Mouse (Mus musculus) cortical plate, adult 2 months (tissue): Measurements from ENCODE around the gene Stum. TPM values are rescaled to one million over a fixed set of nuclear protein-coding genes. Genes with fewer than 3 reads are reported as not detected.

Experiments
- H3K27ac ChIP-seq: fragments of 200-500 bp; 2 replicates; pipeline ENCODE4 v1.5.1; 2012; ENCODE audit warnings: low read length, control low read depth, inconsistent platforms; ENCODE audit not compliant: insufficient read depth
- H3K4me1 ChIP-seq: fragments of 200-500 bp; 2 replicates; pipeline ENCODE4 v1.6.1; 2011; ENCODE audit warnings: low read length; ENCODE audit not compliant: control insufficient read depth, insufficient read depth
- H3K4me3 ChIP-seq: fragments of 200-500 bp; 2 replicates; pipeline ENCODE4 v1.5.1; 2011; ENCODE audit warnings: mild to moderate bottlenecking, low read length, control low read depth; ENCODE audit not compliant: insufficient read depth
- CTCF ChIP-seq: fragments of 200-500 bp; IDR thresholded peaks from 2 replicates; pipeline ENCODE4 v1.5.1; 2011; ENCODE audit warnings: mild to moderate bottlenecking, control low read depth, low read length; ENCODE audit not compliant: insufficient read depth; ENCODE audit errors: extremely low read depth
- POLR2A ChIP-seq: fragments of 200-500 bp; IDR thresholded peaks from 2 replicates; pipeline ENCODE4 v1.6.1; 2011; ENCODE audit warnings: mild to moderate bottlenecking, low read length, control low read depth; ENCODE audit not compliant: insufficient read depth; ENCODE audit errors: extremely low read depth
- polyA plus RNA-seq: library from polyadenylated mRNA; depleted of rRNA; stranded (reverse); fragments of >200 nt; gene quantifications from 2 replicates; pipeline ENCODE4 v1.2.3, GENCODE M21; 2012

Gene Stum
- polyA plus RNA-seq, 1 experiment = 93.7 TPM

DNA sequence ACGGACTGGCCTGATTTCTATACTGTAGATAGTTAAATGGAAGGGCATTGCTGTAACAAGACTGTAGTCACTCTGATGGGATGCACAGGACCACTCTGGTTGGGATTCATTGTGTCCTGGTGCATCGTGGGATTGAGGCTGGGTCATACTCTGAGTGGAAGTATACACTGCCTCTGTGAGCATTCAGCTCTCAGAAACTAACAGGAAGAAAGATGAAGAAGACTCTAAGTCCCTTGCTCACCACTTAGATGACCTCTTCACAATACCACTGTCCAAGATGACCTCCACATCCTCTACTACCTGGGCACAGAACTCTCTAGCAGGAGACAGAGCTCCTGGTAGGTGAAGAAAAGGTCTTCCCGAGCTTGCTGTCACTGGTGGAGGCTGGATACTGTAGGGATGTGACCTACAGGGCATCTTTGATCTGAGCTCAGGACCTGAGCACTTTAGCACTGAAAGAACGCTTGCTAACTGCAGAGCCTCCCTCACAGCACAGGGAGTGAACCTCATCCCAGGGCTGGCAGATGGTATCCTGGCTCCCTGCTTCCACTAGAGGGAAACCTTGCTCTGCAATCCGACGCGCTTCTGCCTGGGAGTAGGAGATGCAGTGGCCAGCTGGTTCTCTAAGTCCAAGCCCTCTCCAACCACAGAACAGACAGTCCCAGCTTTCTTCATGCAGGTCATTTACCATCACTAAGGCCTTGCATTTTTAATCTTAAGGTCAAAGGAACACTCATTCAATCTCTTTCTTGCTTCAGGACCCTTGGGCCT is 49.3 kb downstream of the Stum start:
- no peak overlapping the region for H3K4me3 ChIP-seq
- H3K4me1 ChIP-seq = no peaks in the 10 kb centered on the region
- no peak overlapping the region for H3K27ac ChIP-seq
- no peak for TF ChIP-seq POLR2A
- TF ChIP-seq CTCF = peak; percentile 97

DNA sequence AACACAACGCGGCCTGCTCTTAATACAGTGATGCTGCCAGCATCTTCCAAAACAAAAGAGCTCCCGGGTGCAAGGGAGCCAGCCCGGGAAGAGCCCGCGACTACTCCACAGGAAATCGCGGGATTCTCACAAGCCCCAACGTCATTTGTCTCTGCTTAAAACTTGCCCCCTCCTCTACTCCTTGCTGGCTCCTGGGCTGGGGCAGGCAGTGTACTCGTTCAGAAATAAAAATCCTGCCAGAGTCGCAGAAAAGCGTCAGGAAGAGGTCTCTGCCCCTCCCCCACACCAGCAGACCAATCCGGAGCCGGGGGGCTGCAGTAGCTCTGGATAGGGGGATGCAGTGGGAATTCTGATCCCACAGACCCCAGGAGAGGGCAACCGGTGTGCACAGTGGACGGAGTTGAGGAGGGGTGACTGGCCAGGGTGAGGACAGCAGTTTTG is 50.2 kb downstream of the Stum start:
- no peak overlapping the region for H3K27ac ChIP-seq
- TF ChIP-seq CTCF (no peak), POLR2A (no peak)
- H3K4me3 ChIP-seq = no peak overlapping the region
- H3K4me1 ChIP-seq = no peaks in the 10 kb centered on the region; the same call in 1 of the 2 replicates

DNA sequence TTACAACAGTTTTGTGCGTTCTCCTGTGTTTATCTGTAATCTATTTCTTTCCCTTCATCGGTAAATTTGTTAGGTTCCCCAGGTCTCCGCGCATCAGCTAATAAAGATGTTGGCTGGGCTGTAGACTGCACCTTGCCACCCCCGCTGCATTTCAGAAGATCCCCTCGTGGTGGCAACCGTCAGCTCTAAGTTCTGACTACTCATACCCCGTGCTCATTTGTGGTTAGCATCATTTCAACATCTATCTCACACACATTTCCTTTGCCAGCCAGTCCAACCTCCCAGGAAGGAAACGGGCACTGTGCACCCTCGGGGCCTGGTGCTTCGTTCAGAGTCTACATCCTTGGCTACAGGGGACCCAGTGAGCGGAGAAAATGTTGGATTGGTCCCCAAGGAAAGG is 51.5 kb downstream of the Stum start:
- Histone ChIP-seq H3K4me1 (no peaks in the 10 kb centered on the region; the same call in 1 of the 2 replicates), H3K27ac (no peak overlapping the region), H3K4me3 (no peak overlapping the region)
- TF ChIP-seq POLR2A (no peak), CTCF (peak; percentile 32; the same call in 1 of the 2 replicates)

DNA sequence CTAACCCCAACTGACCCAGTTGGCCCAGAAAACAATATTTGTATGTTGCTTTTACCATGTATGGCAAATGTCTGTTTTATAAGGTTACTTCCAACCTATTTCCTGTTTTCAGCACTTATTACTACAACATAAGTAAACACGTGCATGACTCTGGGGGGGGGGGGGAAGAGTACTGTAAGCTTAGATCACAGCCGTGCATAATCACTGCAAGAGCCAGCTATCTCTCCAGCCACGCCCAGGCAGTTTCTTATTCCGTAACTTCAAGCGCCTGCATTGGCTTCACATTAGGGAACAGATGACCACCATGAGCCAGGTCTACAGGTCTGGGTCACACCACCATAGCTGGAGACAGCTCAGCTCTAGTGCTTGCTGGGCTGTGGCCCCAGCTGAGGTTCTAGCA is 53.5 kb downstream of the Stum start:
- Histone ChIP-seq H3K27ac (no peak overlapping the region), H3K4me3 (no peak overlapping the region), H3K4me1 (no peaks in the 10 kb centered on the region; the same call in 1 of the 2 replicates)
- TF ChIP-seq CTCF (no peak), POLR2A (no peak)

GRCm38 (mm10) chr1:180428871-180429270 is 54.4 kb downstream of the Stum start:
- TF ChIP-seq POLR2A = no peak
- H3K27ac ChIP-seq = no peak overlapping the region
- H3K4me1 ChIP-seq = no peaks in the 10 kb centered on the region; the same call in 1 of the 2 replicates
- H3K4me3 ChIP-seq = no peak overlapping the region

DNA sequence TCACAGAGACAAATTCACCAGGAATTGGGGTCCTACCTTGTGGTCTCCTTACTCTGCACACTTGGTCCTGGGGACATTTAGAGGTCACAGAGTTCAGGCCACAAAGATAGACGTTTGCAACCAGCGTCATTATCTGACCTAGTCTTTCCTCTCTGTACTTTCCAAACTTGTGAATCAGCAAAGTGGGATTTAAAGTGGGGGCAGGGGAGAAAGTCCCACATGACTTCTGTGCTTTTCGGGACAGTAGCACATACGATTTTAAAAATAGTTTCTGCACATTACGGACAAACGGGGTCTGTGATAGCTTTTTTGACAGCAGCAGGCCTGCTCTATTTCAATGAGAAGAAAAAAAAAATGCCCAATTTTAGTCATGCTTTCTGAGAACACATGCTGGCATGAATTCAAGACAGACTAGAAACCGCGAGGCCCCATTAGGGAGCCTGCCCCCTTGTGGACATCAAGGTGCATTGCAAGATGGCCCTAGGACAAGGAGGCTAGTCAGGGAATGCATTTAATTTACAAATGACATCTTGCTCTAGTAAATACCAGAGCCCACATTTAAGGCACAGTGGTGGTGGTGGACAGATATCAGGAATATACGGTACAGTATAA is 55.1 kb downstream of the Stum start:
- Histone ChIP-seq H3K27ac (no peak overlapping the region), H3K4me1 (no peaks in the 10 kb centered on the region; the same call in 1 of the 2 replicates), H3K4me3 (no peak overlapping the region)
- TF ChIP-seq CTCF (peak; percentile 92), POLR2A (no peak)

DNA sequence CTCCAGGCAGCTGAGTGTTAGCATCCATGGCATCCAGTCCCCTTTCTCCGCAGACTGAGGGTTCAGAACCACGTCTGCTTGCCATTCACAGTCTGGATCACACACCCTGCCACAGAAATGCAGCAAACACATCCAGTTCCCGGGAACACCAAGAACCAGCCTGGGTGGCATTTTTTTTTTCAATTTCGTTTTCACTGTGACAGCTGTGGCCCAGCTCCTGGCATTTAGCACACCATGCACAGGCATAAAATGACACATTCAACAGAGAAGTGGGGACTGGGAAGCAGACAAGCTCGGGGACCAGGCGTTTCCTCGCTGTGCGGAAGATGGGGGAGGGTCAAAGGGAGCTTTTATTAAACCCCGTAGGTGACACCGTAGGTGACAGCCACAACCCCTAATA is 55.6 kb downstream of the Stum start:
- Histone ChIP-seq H3K27ac (no peak overlapping the region), H3K4me1 (no peaks in the 10 kb centered on the region; the same call in 1 of the 2 replicates), H3K4me3 (no peak overlapping the region)
- no peak for TF ChIP-seq CTCF

DNA sequence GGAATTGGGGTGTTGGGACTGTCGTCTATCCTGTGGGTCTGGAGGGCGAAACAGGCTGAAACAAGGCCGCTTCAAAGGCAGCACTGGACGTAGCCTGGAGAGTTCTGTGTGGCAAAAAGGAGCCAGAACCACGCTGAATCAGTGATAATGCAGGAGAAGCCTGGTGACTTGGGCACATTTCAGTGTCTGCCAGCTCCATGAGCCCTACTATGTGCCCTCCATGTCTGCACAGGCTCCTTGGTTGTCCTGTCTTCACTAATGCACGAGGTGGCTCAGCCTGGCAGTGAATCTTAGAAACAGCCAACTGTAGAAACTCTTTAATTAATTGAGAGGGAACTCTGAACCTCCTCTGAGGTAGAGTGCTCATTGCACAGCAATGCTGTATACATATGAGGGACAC is 56.9 kb downstream of the Stum start:
- TF ChIP-seq POLR2A (no peak), CTCF (no peak)
- no peak overlapping the region for H3K4me3 ChIP-seq

GRCm38 (mm10) chr1:180423931-180424330 is 59.4 kb downstream of the Stum start:
- Histone ChIP-seq H3K4me1 (peaks cover 2% of the 10 kb centered on the region; the same call in 1 of the 2 replicates), H3K4me3 (no peak overlapping the region), H3K27ac (no peak overlapping the region)
- TF ChIP-seq POLR2A (no peak), CTCF (no peak)

More for the DNA sequence above, 56.9 kb downstream of the Stum start:
- Histone ChIP-seq H3K27ac (no peak overlapping the region), H3K4me1 (peaks cover 2% of the 10 kb centered on the region; the same call in 1 of the 2 replicates)
